Mouse (Mus musculus): ENCODE measurements around the gene Uqcc1. TPM values are rescaled to one million over a fixed set of nuclear protein-coding genes. Genes with fewer than 3 reads are reported as not detected.

The Uqcc1 gene
- 100 to 1,000 TPM in 1 of 2 experiments, 10 to 100 TPM in 1; 92.3 to 108 TPM for total RNA-seq (2021)
- long read RNA-seq, experiment 1, transcript Uqcc1-204 (10 exons, 2,633 nt): major isoform, 136 of 155 reads
- long read RNA-seq, experiment 1, partial matches to known transcripts: 7 of 155 reads
- long read RNA-seq, experiment 1, other reads (novel, unspliced or antisense): 11 of 155 reads
- long read RNA-seq, experiment 2, transcript Uqcc1-204 (10 exons, 2,633 nt): major isoform, 145 of 161 reads
- long read RNA-seq, experiment 2, partial matches to known transcripts: 6 of 161 reads
- long read RNA-seq, experiment 2, other reads (novel, unspliced or antisense): 8 of 161 reads

DNA sequence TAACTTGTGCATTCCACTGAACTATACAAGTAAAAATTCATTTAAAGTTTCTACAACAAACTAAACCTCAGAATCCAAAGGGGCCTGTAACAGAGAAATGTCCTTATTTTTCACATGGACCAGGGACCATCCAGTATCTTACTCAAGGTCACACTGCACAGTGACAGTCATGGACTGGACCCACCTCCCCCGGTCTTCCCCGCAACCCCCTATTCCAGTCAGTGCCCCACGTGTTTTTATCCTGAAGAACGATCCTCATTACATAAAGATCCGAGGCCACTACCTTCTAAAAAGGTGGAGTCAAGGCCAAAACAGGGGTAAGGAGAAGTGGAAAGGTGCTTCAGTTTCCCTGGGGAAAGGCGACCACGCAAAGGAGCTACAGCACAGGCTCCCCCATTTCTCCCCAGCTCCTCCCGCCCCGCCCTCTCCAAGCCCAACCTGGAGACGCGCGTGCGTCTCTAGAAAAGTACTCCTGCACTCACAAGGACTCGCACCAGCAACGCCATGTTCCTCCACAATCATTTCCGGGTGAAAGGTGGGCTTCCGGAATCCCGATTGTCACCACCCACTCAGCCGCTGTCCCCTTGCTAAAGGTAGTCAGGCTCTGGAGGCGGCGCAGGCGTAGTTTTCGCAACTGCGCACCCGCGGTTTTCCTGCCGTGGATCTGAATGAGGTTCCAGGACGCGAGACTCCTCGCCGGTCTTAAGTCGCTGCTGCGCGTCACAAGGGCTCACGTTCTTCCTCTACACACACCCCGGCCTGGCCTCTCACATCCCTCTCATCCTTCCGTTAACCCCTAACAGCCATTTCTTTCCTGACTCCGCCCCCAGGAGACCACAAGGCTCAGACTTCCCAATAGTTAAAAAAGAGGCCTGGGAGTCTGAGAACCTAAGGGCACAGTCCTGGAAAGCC lies at the start of gene Uqcc1:
Gene Uqcc1 (minus strand): TSS at position 780 of the 912 bp plus-strand sequence.
- DNase-seq: peak; percentile 86

GRCm38 (mm10) chr2:155979328-155979991 lies 49.4 kb upstream of the Uqcc1 start:
- DNase-seq: no peak

GRCm38 (mm10) chr2:155974087-155974731 lies 44.1 kb upstream of the Uqcc1 start:
- DNase-seq: no peak

DNA sequence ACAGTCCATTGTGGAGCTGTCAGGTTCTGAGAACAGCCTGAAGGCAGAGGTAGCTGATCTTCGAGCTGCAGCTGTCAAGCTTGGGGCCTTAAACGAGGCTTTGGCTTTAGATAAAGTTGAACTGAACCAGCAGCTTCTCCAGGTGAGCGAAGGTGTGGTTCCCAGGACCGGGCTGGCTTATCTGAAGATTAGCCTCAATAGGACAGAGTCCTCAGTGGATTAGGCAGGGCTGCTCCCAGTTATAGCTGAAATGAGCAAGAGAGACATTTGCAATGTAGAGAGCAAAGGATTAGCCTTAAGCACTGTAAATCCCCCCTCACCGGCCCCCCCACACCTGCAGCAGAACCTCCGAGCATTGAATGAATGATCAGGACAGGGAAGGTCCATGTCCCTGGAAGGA lies 43.2 kb upstream of the Uqcc1 start:
- DNase-seq: no peak

DNA sequence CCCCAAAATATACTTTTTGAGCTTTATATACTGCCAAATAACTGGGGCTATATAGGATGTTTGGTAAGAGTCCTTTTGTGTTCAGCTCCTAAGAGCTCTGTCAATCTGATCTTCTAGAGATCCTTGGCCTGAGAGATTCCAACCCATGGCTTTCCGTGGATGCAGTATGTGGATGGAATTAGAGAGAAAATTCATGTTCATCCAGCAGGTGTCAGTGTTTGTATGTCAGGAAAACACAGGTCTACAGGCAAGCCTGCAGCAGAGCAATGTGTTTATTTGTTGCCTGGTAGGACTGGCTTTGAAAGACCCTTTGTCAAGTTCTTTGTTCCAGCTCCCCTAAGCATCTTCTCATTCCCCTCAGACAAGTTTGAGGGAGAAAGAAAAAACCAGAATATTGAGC lies 32.9 kb upstream of the Uqcc1 start:
- no peak for DNase-seq

GRCm38 (mm10) chr2:155961862-155962261 lies 31.8 kb upstream of the Uqcc1 start:
- no peak for DNase-seq

DNA sequence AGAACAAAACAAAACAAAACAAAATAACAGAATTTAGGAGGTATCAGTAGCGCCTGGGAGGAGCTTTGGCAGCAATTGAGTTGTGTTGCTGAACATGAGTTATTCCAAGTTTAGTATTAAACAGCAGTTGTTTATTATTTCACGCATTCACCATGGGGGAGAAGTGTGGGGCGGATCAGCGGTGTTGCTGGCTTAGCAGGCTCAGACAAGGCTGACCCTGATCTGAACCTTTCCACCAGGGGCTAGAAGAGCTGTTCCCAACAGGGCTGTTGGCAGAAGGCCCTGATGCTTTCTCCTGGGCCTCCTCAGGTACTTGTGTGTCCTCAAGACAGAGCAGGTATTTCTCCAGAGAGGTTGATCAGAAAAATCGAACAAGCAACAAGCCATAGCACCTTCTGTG lies 29.9 kb upstream of the Uqcc1 start:
- DNase-seq: no peak

GRCm38 (mm10) chr2:155956134-155957059 lies 26.3 kb upstream of the Uqcc1 start, which contains the start of gene Cep250:
Cep250 (plus strand) TSS chr2:155956458.
- peak; percentile 88 for DNase-seq

- peak; percentile 42 for DNase-seq
Measured at GRCm38 (mm10) chr2:155952006-155952405, 21.9 kb upstream of the Uqcc1 start.

- DNase-seq: no peak
Measured at GRCm38 (mm10) chr2:155949362-155949761, 19.3 kb upstream of the Uqcc1 start.

DNA sequence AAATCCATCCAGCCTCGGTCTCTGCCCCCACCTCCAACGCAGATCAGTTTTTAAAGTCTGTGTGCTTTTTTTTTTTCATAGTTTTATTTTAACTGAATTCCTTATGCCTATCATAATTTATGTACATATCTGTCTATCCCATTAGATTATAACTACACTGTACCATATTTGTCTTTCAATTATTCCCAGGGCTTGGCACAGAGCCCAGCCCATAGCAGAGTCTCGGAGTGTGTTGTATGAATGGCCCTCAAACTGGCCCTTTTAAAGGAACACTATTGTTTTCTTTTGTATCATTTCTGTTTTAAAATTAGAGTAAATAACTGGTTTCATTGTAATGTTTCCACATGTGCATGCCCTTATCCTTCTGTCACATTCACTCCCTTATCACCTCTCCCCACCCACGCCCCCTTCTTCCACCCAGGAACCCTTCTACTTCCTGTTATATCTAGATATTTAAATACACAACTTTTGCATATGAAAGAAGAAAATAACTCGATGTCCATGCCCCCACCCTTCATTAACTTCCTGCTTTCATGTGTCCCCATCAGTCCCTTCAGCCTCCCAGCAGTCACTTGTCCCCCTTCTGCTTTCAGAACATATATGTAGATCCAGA lies 17.4 kb upstream of the Uqcc1 start:
- no peak for DNase-seq

DNA sequence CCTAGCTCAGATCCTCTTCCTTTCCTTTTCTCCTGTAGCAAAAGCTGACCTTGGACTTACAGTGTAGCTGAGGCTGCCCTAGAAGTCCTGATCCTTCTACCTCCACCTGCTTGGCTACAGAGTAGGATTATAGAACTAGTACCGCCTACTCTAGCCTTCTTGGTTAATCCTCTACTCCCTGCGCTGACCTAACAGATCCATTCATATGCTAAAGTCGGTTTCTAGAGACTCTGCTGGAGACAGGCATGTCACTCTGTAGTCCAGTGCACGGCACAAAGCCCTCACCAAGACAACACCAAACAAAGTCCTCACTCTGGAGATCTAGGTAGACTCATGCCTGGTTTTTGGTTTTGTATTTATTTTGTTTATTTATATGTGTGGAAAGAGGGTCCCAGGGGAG lies 16.4 kb upstream of the Uqcc1 start:
- no peak for DNase-seq

- DNase-seq: peak; percentile 87
Measured at GRCm38 (mm10) chr2:155946069-155946468, 16.0 kb upstream of the Uqcc1 start.

GRCm38 (mm10) chr2:155945580-155945979 lies 15.5 kb upstream of the Uqcc1 start:
- DNase-seq: no peak

- DNase-seq: no peak
Measured at GRCm38 (mm10) chr2:155945124-155945523, 15.0 kb upstream of the Uqcc1 start, which contains the start of gene Gdf5. Gdf5 (minus strand) TSS chr2:155945367.

DNA sequence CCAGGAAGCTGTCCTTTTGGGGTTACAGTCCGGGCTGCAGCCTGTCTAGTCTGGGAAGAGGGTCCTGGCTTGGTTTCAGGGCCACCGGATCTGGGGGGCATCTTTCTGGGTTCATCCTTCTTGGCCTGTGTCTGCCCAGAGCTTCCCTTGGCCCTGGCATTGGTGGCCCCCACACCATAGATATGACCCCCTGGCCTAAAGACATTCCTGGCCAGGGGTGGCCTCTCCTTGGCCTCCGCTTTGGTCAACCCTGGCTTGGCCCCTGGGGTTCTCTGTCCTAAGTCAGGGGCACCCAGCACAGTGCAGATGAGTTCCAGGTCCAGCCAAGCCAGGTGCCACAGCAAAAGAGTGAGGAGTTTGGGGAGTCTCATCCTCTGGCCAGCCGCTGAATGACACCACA lies 14.6 kb upstream of the Uqcc1 start:
- no peak for DNase-seq

DNA sequence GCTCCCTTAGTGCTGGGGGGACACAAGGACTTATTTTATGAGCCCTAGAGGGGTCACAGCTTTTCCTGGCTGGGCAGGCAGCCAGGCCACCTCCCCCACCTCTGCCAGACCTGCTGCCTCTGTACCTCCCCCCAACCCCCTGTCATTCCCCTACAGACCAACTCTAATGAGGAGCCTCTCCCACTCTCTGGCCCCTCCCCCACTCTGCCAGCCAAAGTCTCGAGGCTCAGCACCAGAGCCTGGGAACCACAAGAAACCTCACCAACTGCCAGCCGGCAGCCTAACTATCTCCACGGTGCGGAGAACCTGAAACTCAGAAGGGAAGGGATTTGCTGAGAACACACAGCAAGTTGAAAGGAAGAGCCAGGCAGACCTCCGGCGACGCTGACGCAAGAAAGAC lies 13.4 kb upstream of the Uqcc1 start:
- DNase-seq: no peak

- DNase-seq: peak; percentile 78
Measured at GRCm38 (mm10) chr2:155941697-155942442, 11.8 kb upstream of the Uqcc1 start.

GRCm38 (mm10) chr2:155940681-155941080 lies 10.6 kb upstream of the Uqcc1 start, which contains the start of gene Gm15557:
Gm15557 (plus strand) TSS chr2:155940728.
- no peak for DNase-seq
